Mouse (Mus musculus): ENCODE data around the gene Cdc6.
"Not testable (repeated sequence)": the region's sequence is repeated elsewhere in the genome, so short reads cannot be mapped to it uniquely, and the experiment has no call there.

DNA sequence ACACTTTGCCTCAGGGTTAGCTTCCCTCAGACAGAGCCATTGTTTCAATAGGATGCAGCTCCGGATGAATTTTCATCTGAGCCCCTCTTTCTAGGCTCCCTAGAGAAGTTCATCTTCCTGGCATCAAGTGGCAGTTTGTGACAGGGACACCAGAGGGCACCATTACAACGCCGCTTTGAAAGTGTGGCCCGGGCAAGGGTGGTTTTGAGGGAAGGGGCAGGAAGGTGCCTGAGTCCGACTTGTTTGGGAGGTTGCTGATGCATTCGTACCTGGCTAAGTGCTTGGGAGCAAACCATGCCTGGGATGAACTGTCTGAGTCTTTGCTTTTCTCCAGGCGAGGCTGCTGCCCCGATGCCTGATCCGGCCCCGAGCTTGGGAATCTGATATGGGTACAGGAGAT is 14.7 kb downstream of the Cdc6 start:
- TF ChIP-seq ELF1 (IDR thresholded peaks at IDR 0.05; ENCODE audit: low read depth, low read length); MAFK (IDR thresholded peaks at IDR 0.05; ENCODE audit: insufficient replicate concordance, low read length); ZMIZ1 (IDR thresholded peaks at IDR 0.05; ENCODE audit: low read depth, low read length); NELFE (IDR thresholded peaks at IDR 0.05; ENCODE audit: low read depth, low read length); EP300 (IDR thresholded peaks at IDR 0.05; ENCODE audit: low read length); CHD2 (IDR thresholded peaks at IDR 0.05; ENCODE audit: low read length): not testable (repeated sequence)
